Mouse (Mus musculus) forelimb bud, embryonic 11.5 days (tissue): ENCODE measurements at regions not wholly inside any gene's neighbourhood (a gene's known extent, or its start where the extent isn't known, plus 50 kb on each side); places are given as distances from the start of the nearest gene placed in this dataset.
A peak's percentile ranks its signal among the peaks of the same experiment; 100 is the strongest.

Source experiments
- DNase-seq: peaks from one replicate; pipeline ENCODE4 v3.0.0-alpha.2; 2012; ENCODE audit warnings: low read depth, low spot score

DNA sequence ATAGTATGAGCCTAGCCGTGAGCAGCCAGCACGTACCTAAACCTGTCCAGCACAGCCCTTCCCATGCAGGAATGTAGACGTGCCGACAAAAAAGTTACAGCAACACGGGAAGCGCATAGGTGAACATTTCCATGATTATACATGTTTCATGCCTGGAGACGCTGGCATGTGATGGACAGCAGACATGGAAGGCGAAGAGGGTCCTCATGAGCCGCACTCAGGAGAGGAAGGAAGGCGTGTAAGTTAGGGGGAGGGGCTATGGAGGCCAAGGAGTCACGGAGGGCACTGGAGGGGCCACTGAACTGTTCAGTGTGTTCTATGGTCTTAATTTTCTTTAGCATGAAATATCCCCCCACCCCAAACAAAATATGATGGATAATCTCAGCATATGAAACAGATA, 257.2 kb downstream of the Cog6 start:
- no peak for DNase-seq

DNA sequence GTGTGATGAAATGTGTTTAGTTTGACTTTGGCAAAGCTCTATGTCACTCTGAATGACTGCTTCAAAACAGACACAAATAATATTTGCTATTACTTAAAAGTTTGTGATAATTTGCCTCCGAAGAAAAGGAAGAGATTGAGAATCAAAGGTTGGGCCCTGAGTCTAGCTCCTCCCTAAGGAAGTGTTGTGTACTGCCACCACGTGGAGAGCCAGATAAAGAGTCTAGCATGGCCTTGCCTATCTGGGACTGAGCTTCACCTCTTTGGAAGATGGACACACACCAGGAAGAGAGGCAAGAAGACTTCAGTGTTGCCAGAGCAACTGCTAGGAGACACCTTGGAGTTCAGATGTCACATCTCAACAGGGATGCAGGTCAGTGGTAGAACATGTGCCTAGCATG, 258.5 kb downstream of the Cog6 start:
- DNase-seq, result peak; percentile 12

DNA sequence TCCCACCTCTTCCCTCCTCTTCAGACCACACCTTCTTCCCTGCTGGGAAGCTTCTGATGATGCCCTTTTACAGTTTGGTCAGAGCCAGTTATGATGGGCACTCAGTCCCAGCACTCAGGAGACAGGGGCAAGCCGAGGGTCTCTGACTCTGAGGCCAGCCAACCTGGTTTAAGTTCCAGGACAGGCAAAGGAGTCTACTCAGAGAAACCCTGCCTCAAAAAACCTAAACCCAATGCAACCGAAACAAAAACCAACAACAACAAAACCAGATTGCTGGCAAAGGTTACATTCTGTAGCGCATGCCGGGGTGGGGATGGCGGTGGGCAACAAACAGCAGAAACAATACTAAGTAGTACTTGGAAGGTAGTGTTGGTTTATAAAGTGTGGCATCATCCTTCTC, 260.2 kb downstream of the Cog6 start:
- DNase-seq, result no peak

DNA sequence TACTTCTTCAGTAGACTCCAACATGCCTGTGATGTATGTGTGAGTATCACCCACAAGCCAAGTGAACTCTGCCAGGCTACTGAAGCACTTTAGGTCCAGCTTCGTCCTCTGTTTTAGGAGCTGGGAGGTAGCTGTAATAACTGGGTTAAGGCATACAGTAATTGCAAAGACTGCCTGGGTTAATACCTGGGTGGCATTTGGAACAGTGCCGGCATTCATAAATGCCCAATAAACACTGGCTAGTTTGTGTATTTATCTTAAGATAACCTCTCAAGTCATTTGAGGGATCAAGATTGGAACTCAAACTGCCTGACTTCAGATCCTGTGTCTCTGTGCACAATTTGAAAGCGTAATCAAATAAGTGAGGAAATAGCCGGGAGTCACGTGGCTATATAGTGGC, 261.0 kb downstream of the Cog6 start:
- no peak for DNase-seq

DNA sequence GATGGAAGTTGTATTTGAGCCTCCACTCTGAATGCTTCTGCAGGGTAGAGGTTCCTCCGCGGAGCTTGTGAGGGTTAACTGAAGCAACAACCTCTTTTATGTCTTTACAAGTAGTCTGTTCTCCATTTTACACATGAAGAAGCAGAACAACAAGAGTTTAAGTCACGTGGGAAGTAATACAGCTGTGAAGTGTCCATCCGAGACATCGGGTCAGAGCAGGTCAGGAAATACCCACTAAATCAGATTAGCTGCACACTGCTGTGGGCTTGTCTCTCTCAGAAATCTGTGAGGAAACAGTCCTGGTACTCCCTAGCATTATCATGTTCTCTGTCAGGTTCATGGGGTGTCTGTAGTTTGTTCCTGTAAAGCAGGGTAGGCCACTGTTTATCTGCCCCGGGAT, 262.1 kb downstream of the Cog6 start:
- no peak for DNase-seq

DNA sequence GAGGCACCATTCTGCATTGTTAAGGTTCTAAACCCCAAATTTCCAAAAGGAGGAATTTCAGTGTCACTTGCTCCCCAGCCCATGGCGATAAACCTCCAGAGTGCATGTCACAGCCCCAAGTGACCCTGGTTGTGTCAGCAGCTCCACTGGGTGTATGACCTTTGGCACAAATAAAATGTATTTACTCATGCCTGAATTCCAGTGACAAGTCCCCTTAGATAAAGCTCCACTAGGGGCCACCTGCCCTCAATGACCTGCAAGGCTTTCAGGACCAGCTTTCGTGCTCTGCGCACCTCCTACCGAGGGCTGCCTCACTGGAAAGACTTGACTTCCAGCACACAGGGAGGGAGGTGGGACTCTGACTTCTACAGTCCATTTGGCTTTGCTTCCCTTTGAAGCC, 262.6 kb downstream of the Cog6 start:
- DNase-seq, result no peak

DNA sequence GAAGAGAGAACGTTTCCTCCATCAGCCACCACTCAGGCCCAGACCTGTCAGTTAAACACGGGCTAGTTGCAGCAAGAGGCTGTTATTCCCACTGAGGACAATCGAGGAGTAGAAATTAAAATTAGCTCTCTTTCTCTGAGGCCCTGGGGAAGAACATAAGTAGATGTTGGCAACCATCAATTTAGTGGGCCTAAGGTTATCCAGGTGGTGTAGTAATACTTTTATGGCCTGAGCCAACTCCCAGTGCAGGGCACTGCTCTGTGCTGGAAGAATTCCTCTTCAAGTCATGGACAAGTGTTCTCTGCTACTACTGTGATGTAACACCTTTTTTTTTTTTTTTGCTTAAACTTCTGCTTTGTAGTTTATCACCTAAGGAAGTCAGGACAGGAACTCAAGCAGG, 270.1 kb downstream of the Cog6 start:
- DNase-seq, result no peak

DNA sequence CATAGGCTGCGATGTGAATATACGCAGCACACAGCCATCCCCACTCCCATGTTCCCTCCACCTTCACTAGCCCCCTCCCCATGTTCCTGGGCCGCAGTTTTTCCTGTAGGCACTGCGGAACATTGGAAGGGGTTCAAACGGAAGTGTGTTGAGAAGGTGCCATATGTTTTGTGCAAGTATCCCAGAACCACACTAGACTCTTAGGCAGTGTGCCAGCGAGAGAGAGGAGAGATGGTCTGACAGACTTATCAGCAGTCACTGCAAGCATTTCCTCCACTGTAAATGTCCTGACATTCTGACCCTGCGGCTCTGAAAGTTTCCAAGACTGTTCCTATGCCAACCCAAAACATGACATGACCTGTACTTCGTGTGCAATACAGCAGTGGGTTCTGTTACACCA, 272.7 kb downstream of the Cog6 start:
- DNase-seq, result no peak

DNA sequence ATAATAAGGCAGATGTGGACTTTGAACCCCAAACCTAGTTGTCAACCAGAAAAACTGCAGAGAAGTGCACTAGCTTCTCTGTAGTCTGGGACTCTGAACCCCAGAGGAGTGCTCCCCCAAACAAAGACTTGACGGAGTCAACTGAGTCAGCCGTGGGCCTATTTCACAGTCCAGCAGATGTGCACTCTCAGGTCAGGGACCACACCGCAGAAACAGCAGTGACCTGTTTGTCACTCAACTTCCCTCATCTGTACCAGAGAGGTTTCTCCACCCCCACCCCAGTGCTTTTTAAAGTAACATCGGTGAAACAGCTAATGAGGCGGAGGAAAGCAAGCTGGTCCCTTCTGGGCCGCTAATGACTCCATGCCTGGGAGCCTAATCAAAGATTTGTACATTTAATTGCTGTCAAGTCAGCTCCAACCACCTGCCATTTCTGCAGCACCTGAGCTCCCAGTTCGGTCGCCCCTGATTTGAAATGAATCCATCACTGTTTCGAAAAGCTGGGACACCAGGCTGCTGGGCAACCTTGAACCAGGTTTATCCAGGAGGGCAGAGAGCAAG, 276.5 kb downstream of the Cog6 start:
- no peak for DNase-seq

DNA sequence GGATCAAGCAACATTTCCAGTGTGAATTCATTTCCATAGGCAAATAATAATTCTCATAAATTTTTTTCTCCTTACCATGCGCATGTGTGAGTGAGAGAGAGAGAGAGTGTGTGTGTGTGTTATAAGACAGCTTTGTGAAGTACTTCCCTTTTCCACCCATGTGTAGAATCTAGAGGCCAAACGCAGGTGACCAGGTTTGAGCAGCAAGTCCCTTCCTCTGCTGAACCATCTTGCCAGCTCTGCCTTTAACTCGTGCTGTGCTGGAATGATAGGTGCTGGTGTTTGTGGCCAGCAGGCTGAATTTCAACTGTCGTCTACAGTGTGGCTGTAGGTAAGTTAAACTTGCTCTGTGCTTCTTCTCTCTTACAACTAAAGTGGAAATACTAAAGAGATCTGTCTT, 277.5 kb downstream of the Cog6 start:
- DNase-seq, result no peak

DNA sequence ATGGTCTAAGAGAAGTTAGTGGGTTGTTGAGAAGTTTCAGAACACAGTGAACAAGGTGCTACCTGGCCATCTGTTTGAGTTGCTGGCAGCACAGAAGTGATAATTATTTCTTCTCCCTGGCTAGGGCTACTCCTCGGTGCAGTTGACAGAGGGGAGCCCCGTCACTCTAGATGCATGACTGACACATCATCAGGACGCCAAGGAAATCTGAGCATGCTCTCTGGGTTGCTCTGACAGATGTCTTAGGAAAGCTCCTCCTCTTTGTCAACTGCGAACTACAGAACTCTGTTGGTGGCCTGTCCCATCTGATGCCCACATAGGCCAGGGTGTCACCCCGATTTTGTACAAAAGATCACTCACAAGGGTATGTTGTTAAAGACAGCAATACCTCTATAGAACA, 278.7 kb downstream of the Cog6 start:
- DNase-seq, result no peak

DNA sequence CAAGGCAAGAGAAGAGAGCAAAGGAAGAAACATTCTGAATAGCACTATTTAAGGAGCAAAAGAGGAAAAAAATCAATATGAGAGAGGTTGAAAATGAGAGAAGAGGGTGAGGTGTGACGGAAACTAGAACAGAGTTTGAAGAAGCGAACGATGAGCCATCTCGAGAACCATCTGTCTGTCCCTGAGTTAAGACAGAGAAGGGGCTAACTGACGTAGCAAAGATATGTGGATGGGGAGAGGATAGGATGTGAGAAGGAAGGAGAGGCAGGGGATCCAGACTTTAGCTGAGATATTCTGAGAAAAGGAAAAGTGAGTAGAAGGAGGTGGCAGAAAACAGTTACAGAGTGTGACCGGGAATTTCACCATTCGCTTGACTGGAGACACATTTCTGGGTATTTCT, 281.1 kb downstream of the Cog6 start:
- no peak for DNase-seq

DNA sequence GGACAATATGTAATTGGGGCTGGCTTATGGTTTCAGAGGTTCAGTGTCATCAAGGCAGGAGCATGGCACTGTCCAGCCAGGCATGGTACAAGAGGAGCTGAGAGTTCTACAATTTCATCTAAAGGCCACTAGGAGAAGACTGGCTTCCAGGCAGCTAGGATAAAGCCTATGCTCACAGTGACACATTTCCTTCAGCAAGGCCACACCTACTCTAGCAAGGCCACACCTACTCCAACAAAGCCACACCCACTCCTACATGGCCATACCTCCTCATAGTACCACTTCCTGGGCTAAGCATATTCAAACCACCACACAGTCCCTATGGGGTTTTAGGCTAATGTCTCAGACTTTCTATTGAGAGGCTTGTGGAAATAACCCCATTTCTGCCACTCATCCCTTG, 285.1 kb downstream of the Cog6 start:
- DNase-seq, result no peak

DNA sequence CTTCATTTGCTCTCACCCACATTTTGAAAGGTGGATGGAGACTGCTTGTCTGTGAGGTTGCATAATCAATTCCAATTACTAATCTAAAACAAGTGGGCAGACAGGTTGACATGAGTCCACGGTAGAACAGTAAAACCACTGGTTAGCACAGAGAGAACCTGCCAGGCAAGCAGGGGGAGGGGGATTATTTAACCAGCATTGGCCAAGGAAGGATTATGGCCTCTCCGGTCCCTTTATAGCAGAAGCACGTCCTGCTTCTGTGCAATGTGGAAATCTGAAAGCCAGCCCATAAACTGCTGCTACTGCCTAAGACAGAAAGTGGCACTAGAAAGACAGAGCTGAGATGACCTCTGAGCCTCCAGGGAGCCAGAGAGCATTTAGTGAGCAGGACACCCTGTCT, 285.5 kb downstream of the Cog6 start:
- no peak for DNase-seq

DNA sequence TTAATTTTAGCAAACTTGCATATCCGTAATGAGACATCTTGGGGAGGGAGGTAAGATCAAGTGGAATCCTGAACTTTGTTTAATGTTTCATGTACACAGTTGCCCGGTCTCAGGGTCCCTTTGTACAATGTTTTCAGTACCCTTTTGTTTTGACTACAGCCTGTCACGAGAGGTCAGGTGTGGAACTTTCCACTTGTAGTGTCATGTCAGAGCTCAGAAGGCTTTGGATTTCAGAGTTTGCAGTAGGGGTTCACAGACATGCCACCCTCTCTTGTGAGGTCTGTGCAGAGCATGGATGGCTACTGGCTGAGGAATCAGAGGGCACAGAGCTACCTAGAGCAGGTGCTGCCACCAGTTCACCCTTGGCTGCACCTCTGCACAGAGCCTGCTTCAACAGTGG, 287.3 kb downstream of the Cog6 start:
- no peak for DNase-seq

DNA sequence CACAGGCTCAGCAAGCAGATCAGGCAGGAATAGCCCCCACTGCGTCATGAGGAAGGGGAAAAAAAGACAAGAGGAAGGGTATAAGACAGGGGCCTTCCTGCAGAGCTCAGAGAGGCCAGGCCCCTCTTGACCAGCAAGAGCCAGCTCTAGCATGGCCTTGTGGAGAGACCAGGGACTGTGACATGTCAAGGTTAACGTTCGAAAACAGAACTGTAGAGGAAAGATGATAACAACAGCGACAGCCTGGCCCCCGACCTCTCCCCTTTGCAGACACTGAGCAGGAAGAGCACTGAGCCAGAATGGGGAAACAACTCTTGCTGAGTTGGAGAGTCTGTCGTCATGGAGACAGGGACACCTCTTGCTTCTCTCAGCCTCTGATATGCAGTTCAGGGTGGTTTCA, 288.2 kb downstream of the Cog6 start:
- DNase-seq, result no peak

DNA sequence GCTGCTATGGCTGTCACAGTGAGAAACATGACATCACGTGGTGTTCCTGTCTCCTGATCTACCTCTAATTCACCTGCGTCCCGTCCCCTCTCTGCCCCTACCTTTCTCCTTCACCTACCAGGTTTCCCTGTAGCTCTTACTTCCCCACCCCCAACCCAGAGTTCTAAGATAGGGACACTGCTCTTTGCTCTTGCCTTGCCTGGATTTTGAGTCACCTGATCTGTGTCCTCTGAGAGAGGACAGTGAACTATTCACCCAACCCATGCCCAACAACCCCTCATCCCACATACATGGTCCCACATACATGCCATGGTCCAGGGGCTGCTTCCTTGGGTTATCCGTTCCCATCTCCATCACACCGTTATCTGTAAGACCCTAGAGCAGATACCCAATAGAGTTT, 288.6 kb downstream of the Cog6 start:
- DNase-seq, result no peak

DNA sequence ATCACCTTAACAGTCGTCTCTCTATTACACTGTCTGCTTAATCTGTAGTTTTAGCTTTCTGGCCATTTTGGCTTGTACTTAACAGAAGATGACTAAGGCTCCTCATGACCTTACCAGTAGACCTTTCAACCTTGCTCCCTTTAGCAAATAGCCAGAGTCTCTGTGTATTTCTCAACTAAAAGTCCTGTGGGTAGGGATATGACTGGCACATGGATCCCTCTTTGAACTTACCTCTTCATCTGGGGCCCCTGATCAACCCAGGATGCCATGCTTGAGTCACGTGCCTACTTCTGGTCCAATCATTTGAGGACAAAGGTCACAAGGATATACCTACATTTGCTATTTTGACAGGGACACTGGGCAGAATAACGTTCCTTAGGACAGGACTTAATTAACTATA, 292.7 kb downstream of the Cog6 start:
- no peak for DNase-seq

DNA sequence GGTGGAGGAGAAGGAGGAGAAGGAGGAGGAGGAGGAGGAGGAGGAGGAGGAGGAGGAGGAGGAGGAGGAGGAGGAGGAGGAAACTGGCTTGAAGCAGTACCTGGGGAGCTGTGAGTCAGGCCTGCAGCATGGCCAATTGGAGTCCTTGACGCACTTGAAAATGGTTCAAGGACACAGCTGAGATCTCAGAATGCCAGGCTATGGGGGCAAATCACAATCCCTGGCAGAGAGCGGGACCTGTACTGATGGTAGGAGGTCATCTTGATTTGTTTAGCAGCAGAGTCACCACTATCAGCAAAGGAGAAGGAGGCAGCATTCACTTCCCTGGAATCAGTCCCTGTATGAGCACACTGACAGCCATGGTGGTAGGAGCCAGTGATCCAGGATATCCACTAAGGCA, 294.1 kb downstream of the Cog6 start:
- DNase-seq, result no peak

DNA sequence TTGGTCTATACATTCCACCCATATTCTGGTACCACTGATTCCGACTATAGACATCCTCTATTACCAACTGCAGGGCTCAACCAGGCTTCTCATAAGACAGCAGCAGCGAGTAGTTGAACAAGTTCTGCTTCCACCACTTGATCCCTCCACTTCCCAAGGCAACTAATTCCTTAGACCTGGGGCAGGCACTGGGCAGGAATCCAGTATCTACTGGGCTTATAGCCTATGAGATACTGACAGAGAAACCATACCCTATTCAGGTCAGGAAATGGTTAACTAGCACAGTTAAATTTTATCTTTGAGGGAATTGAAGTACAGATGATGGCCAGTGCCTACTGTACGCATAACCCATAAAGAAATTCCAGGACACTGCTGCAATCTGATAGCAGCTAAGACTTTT, 297.9 kb downstream of the Cog6 start:
- no peak for DNase-seq

DNA sequence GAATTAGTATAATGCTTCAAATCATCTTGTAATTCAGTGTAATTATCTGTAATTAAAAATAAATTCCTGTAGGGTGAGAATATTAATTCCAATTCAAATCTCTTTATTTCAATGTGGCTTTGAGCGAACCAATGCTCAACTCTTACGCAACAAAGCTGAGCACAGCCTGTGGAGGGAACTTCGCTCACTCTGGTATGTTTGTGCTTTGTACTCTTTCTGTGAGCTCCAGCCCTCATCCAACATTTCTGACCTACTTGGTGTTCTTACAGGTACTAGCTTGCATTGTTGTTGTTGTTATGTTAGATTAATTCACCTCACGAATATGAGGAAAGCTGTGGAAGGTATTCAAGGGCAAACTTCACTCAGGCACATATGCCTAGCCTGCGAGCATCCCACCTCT, 299.7 kb downstream of the Cog6 start:
- DNase-seq, result no peak

DNA sequence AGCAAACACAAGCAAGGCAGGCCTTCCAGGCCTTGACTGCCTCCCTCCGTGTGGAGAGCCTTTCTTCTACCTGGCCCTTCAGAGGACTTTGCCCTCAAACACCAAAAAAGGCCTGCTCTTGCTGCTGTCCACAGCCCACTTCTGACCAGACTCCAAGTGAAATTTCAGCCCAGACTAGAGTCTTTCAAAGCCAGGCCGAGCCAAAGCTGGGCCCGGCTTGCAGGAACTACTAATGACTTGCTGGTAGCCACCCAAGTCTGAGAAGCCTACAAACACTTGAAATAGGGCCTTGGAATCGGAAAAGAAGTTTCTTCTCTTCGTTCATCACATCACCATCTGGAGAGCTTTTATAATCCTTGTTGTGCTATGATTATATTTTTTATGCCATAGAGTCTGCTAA, 304.9 kb downstream of the Cog6 start:
- DNase-seq, result no peak

DNA sequence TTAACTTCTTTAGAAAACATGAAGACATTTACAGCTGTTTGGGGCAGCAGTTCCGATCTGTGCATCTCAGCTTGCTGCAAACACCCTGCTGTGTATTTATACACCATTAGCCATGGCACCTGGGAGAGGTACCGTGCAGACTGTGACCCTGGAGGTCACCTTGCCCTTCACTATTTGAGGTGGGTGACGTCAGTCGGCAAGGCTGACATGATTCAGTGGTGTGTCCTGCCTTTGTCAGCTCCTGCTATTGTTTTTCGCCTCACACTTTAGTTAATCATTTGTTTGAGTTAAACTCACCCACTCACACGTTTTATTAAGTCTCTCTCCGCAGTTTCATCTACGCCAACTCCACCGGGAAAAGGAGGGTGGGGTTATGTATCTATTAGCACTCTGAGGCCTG, 305.9 kb downstream of the Cog6 start:
- DNase-seq, result no peak

DNA sequence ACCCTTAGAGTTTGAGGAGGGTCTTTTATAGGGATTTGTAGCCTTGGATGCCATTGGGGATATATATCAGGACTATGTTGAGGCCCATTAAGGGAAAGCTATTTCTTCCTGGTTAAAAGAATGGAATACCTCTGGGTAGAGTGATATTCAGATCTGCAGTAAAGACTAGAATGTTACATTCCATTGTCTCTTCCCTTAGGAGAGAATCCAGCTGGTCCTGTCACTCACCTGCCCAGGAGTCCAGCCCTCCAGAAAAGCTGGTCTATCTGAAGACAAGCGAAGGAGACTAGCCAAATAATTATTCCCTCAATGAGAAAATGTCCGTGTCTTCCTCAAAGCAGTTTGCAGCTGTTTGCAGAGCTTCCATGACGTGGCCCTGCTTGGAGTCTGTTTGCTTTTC, 308.3 kb downstream of the Cog6 start:
- DNase-seq, result no peak

DNA sequence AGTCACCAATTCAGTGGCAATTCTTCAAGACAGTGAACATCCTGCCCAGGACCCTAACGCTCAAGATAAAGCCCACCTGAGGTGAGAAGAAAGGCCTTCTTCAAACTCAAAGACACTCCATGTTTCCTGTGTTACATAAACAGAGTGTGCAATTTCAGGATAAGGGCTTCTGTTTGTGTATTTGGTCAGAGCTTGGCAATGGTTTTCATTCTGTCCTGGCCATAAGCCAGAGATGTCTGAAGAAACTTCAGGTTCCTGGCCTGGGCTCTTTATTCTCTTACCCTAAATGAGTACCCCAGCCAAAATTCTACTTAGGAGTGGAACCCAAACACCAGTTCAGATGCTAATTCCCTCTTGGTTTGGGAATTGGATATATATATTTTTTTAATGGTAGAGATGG, 308.7 kb downstream of the Cog6 start:
- DNase-seq, result no peak
